Mouse (Mus musculus): ENCODE results near the gene Eif5.

DNA sequence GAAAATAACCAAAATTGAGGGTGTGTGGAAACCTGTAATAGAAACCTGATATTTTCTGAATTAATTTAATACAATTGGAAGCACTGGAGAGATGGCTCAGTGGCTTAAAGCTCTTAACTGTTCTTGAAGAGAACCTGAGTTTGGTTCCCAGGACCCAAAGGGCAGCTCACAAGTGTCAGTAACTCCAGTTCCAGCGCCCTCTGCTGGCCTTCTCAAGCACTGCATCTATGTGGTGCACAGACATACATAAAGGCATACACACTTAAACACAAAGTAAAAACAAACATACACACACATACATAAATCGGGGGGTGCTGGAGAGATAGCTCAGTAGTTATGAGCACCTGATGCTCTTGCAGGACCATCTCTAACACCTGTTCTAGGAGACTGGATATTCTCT is 40.7 kb upstream of the Eif5 start:
- TF ChIP-seq CTCF (conservative IDR thresholded peaks at IDR 0.05; ENCODE audit: insufficient read depth, insufficient read length, low read depth, low read length) (peak; percentile 54), POLR2A (IDR thresholded peaks at IDR 0.05; ENCODE audit: low read depth, low read length) (no peak)
